Comparison of ENCODE assay signal across 23 mouse cellular contexts in the genomic region with DNA sequence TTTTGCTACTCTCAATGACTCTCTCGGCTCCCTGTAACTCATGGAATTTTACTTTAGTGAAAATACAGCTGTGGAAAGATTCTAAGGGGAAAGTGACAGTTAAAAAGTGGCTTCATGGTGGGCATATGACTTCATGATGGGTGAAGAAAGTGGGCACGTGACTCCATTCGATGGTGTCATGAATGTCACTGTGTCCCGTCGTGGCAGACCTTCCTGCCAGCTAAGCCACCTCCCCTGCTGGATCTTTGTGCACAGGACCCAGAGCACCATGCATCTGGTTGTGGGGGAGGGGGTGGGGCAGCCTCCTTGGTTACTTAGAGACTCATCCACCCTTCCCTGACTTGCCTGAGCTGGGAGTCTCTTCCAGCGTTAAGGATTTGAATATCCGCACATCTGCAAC. TPM values are rescaled to one million over a fixed set of nuclear protein-coding genes. Genes with fewer than 3 reads are reported as not detected.
DNase-seq lines count a peak whose midpoint lies in the region; ATAC-seq lines count a peak whose summit lies in the region.
"Had no signal": no experiment of that assay in that cellular context is flagged by ENCODE, and none has a peak within 500 bp of the region (broad histone marks: within the 10 kb centered on the region; RNA-seq: fewer than 3 reads in every experiment).

No protein-coding gene starts in this region.

- no peaks in the 10 kb centered on the region for H3K9me3 ChIP-seq in midbrain, embryonic 11.5 days (ENCODE audit: control insufficient read depth, low read length)
- no peaks in the 10 kb centered on the region for H3K9me3 ChIP-seq in midbrain, embryonic 15.5 days
- no peaks in the 10 kb centered on the region for H3K9me3 ChIP-seq in forebrain, embryonic 12.5 days
- H3K9me3 ChIP-seq: embryonic facial prominence, embryonic 10.5 days; embryonic facial prominence, embryonic 12.5 days; G1E had no signal

- H3K27ac ChIP-seq in midbrain, embryonic 11.5 days (ENCODE audit: low read depth, low read length), result no peak overlapping the region
- no peak overlapping the region for H3K27ac ChIP-seq in midbrain, embryonic 15.5 days
- H3K27ac ChIP-seq in forebrain, embryonic 12.5 days, result no peak overlapping the region
- H3K27ac ChIP-seq: embryonic facial prominence, embryonic 10.5 days; embryonic facial prominence, embryonic 12.5 days had no signal

- H3K27me3 ChIP-seq in midbrain, embryonic 11.5 days (ENCODE audit: control insufficient read depth, insufficient read depth, low read length), result no peaks in the 10 kb centered on the region
- H3K27me3 ChIP-seq in midbrain, embryonic 15.5 days (replicated peaks), result no peaks in the 10 kb centered on the region
- 0 out of 2 replicates have a peak, but pooled peaks cover 4% of the 10 kb centered on the region for H3K27me3 ChIP-seq in forebrain, embryonic 12.5 days
- H3K27me3 ChIP-seq: embryonic facial prominence, embryonic 12.5 days; Patski had no signal

- H3K9ac ChIP-seq in midbrain, embryonic 11.5 days (ENCODE audit: low read length), result no peak overlapping the region
- no peak overlapping the region for H3K9ac ChIP-seq in midbrain, embryonic 15.5 days
- H3K9ac ChIP-seq in forebrain, embryonic 12.5 days, result no peak overlapping the region
- H3K9ac ChIP-seq: embryonic facial prominence, embryonic 12.5 days had no signal

- peak; percentile 71 for DNase-seq in midbrain, embryonic 11.5 days (ENCODE audit: low spot score, missing footprints)
- peak; percentile 52 for DNase-seq in R1 (ENCODE audit: low read depth, low spot score)
- peak; percentile 23 for DNase-seq in induced T-regulatory cell, adult 2 months (ENCODE audit: low read depth)
- DNase-seq: adrenal gland, adult 8-10 months; adrenal gland, postnatal 14 days; adrenal gland, postnatal 36 days; cerebellum, adult 11-12 months; cerebellum, adult 2 months; cerebellum, adult 9-10 months; cerebellum, postnatal 10 days; cerebellum, postnatal 25 days had no signal

- no peaks in the 10 kb centered on the region for H3K36me3 ChIP-seq in midbrain, embryonic 11.5 days (ENCODE audit: control insufficient read depth, insufficient read depth, low read length)
- no peaks in the 10 kb centered on the region for H3K36me3 ChIP-seq in midbrain, embryonic 15.5 days (replicated peaks)
- H3K36me3 ChIP-seq in forebrain, embryonic 12.5 days (replicated peaks), result no peaks in the 10 kb centered on the region
- H3K36me3 ChIP-seq: embryonic facial prominence, embryonic 10.5 days; embryonic facial prominence, embryonic 12.5 days; G1E had no signal

- no peak for ATAC-seq in midbrain, embryonic 11.5 days (ENCODE audit: low FRiP score)
- no peak for ATAC-seq in midbrain, embryonic 15.5 days (replicated peaks)
- ATAC-seq in cerebellum, adult (ENCODE audit: insufficient number of reproducible peaks, low FRiP score, low TSS enrichment), result no peak
- ATAC-seq in forebrain, embryonic 12.5 days (ENCODE audit: low FRiP score), result no peak
- ATAC-seq: forebrain, embryonic 14.5 days; forebrain, embryonic 16.5 days; Patski had no signal

- no peak overlapping the region for H3K4me3 ChIP-seq in midbrain, embryonic 11.5 days (ENCODE audit: low read depth, low read length)
- H3K4me3 ChIP-seq in midbrain, embryonic 15.5 days, result no peak overlapping the region
- H3K4me3 ChIP-seq in forebrain, embryonic 12.5 days (replicated peaks), result no peak overlapping the region
- H3K4me3 ChIP-seq: embryonic facial prominence, embryonic 10.5 days; embryonic facial prominence, embryonic 12.5 days had no signal

- H3K4me1 ChIP-seq in midbrain, embryonic 11.5 days (ENCODE audit: control insufficient read depth, insufficient read depth, low read length), result 0 out of 2 replicates have a peak, but pooled peaks cover 2% of the 10 kb centered on the region
- H3K4me1 ChIP-seq in midbrain, embryonic 15.5 days, result no peaks in the 10 kb centered on the region
- peaks cover 5% of the 10 kb centered on the region for H3K4me1 ChIP-seq in forebrain, embryonic 12.5 days
- H3K4me1 ChIP-seq: embryonic facial prominence, embryonic 12.5 days had no signal

- 59% methylated on average over 7 of the region's 7 CpGs for WGBS in midbrain, embryonic 11.5 days
- WGBS in midbrain, embryonic 15.5 days, result 61% methylated on average over 7 of the region's 7 CpGs
- 64% methylated on average over 7 of the region's 7 CpGs for WGBS in forebrain, embryonic 12.5 days

- no peak overlapping the region for H3K4me2 ChIP-seq in midbrain, embryonic 11.5 days
- no peak overlapping the region for H3K4me2 ChIP-seq in midbrain, embryonic 15.5 days
- H3K4me2 ChIP-seq in forebrain, embryonic 12.5 days, result no peak overlapping the region
- H3K4me2 ChIP-seq: embryonic facial prominence, embryonic 12.5 days had no signal

RNA-seq across cellular contexts. Expression of a gene that starts 10.6 kb away (rescaled TPM):
- polyA plus RNA-seq in midbrain, embryonic 11.5 days (2014; fragmentation: Nextera tagmentation; extraction: Ambion mirVana), result 0.31 TPM in 1 of 2 replicates, not detected in the other
- 0.12 and 0.27 TPM in 2 replicates for polyA plus RNA-seq in midbrain, embryonic 15.5 days (2015; fragmentation: Nextera tagmentation; extraction: Ambion mirVana)
- polyA plus RNA-seq in forebrain, embryonic 12.5 days (2016; fragmentation: Nextera tagmentation; extraction: Ambion mirVana), result 0.17 and 0.18 TPM in 2 replicates
- polyA plus RNA-seq: Patski had no signal

RNA-seq across cellular contexts. Expression of a gene that starts 33.8 kb away (rescaled TPM):
- polyA plus RNA-seq in midbrain, embryonic 11.5 days (2014; fragmentation: Nextera tagmentation; extraction: Ambion mirVana), result 48.0 and 50.2 TPM in 2 replicates
- polyA plus RNA-seq in midbrain, embryonic 15.5 days (2015; fragmentation: Nextera tagmentation; extraction: Ambion mirVana), result 25.1 and 30.4 TPM in 2 replicates
- polyA plus RNA-seq in forebrain, embryonic 12.5 days (2016; fragmentation: Nextera tagmentation; extraction: Ambion mirVana), result 44.1 and 45.4 TPM in 2 replicates

RNA-seq across cellular contexts. Expression of a gene that starts 33.9 kb away (rescaled TPM):
- 163 and 169 TPM in 2 replicates for polyA plus RNA-seq in midbrain, embryonic 11.5 days (2014; fragmentation: Nextera tagmentation; extraction: Ambion mirVana)
- 15.4 TPM in 2 replicates for polyA plus RNA-seq in midbrain, embryonic 15.5 days (2015; fragmentation: Nextera tagmentation; extraction: Ambion mirVana)
- polyA plus RNA-seq in forebrain, embryonic 12.5 days (2016; fragmentation: Nextera tagmentation; extraction: Ambion mirVana), result 136 and 146 TPM in 2 replicates

RNA-seq across cellular contexts. Expression of a gene that starts 36.1 kb away (rescaled TPM):
- 86.8 and 94.7 TPM in 2 replicates for polyA plus RNA-seq in midbrain, embryonic 11.5 days (2014; fragmentation: Nextera tagmentation; extraction: Ambion mirVana)
- polyA plus RNA-seq in midbrain, embryonic 15.5 days (2015; fragmentation: Nextera tagmentation; extraction: Ambion mirVana), result 96.7 and 98.0 TPM in 2 replicates
- 86.9 and 93.5 TPM in 2 replicates for polyA plus RNA-seq in forebrain, embryonic 12.5 days (2016; fragmentation: Nextera tagmentation; extraction: Ambion mirVana)

RNA-seq across cellular contexts. Expression of a gene that starts 54.2 kb away (rescaled TPM):
- polyA plus RNA-seq in midbrain, embryonic 11.5 days (2014; fragmentation: Nextera tagmentation; extraction: Ambion mirVana), result 0.84 and 0.86 TPM in 2 replicates
- polyA plus RNA-seq in midbrain, embryonic 15.5 days (2015; fragmentation: Nextera tagmentation; extraction: Ambion mirVana), result 2.0 and 2.3 TPM in 2 replicates
- 2.1 and 2.2 TPM in 2 replicates for polyA plus RNA-seq in forebrain, embryonic 12.5 days (2016; fragmentation: Nextera tagmentation; extraction: Ambion mirVana)
- polyA plus RNA-seq: brain, embryonic 14.5 days; cerebellum, adult 2 months; cortical plate, adult 2 months; frontal cortex, adult 2 months; G1E had no signal
